Mouse (Mus musculus) MEL (cell line): ENCODE results near the gene Lep. TPM values are rescaled to one million over a fixed set of nuclear protein-coding genes. Genes with fewer than 3 reads are reported as not detected.

Experiments used
- DNase-seq: peaks from one replicate; pipeline ENCODE4 v3.0.0; 2011; ENCODE audit warnings: low read depth, low spot score
- H3K27ac ChIP-seq: 2 replicates; pipeline ENCODE4 v1.5.1; 2012; ENCODE audit warnings: low read depth, mild to moderate bottlenecking, control low read depth, low read length, moderate library complexity; ENCODE audit not compliant: control insufficient read depth
- H3K27me3 ChIP-seq, 2 experiments: fragments of 150-350 bp in 1 of 2; sonication (generic) in 1 of 2; 2 replicates each; pipeline ENCODE4 v1.6.1; 2012; ENCODE audit warnings: low read length in 2 of 2, mild to moderate bottlenecking in 2 of 2, improper control_type of control experiment in 1 of 2, moderate library complexity in 1 of 2; ENCODE audit not compliant: insufficient read depth in 2 of 2, control insufficient read depth in 1 of 2
- H3K36me3 ChIP-seq, 2 experiments: 2 replicates each; pipeline ENCODE4 v1.6.1; 2012 to 2014; ENCODE audit warnings: low read length in 2 of 2, improper control_type of control experiment in 1 of 2, inconsistent platforms in 1 of 2, mild to moderate bottlenecking in 1 of 2; ENCODE audit not compliant: insufficient read depth in 2 of 2, control insufficient read depth in 1 of 2
- H3K4me1 ChIP-seq, 2 experiments: fragments of 150-350 bp in 1 of 2; sonication (generic) in 1 of 2; 2 replicates each; pipeline ENCODE4 v1.6.1; 2012; ENCODE audit warnings: low read length in 2 of 2, improper control_type of control experiment in 1 of 2, mild to moderate bottlenecking in 1 of 2; ENCODE audit not compliant: insufficient read depth in 2 of 2, control insufficient read depth in 1 of 2
- H3K4me3 ChIP-seq, 2 experiments: fragments of 150-350 bp in 1 of 2; sonication (generic) in 1 of 2; 2 replicates each; pipeline ENCODE4 v1.5.1; 2012; ENCODE audit warnings: low read depth in 2 of 2, low read length in 2 of 2, mild to moderate bottlenecking in 2 of 2, moderate library complexity in 2 of 2, control low read depth in 1 of 2, improper control_type of control experiment in 1 of 2; ENCODE audit not compliant: control insufficient read depth in 1 of 2, insufficient read depth in 1 of 2
- H3K79me2 ChIP-seq: 2 replicates; pipeline ENCODE4 v1.6.1; 2012; ENCODE audit warnings: mild to moderate bottlenecking, low read length, moderate library complexity; ENCODE audit not compliant: control insufficient read depth, poor library complexity, insufficient read depth
- H3K9ac ChIP-seq: 2 replicates; pipeline ENCODE4 v1.6.1; 2012; ENCODE audit warnings: low read depth, mild to moderate bottlenecking, control low read depth, low read length, moderate library complexity; ENCODE audit not compliant: control insufficient read depth, poor library complexity, severe bottlenecking
- H3K9me3 ChIP-seq: fragments of 150-350 bp; sonication (generic); replicated peaks from 2 replicates; pipeline ENCODE4 v1.6.1; 2012; ENCODE audit warnings: mild to moderate bottlenecking, low read length, improper control_type of control experiment, moderate library complexity; ENCODE audit not compliant: insufficient read depth
- CHD1 ChIP-seq: IDR thresholded peaks from 2 replicates; pipeline ENCODE4 v1.6.1; 2012; ENCODE audit warnings: low read depth, mild to moderate bottlenecking, inconsistent platforms, low read length, improper control_type of control experiment
- ETS1 ChIP-seq: IDR thresholded peaks from 2 replicates; pipeline ENCODE4 v1.6.1; 2012; ENCODE audit warnings: low read depth, mild to moderate bottlenecking, inconsistent platforms, low read length, improper control_type of control experiment, moderate library complexity
- GATA1 ChIP-seq: IDR thresholded peaks from 2 replicates; pipeline ENCODE4 v1.6.1; 2011; ENCODE audit warnings: low read depth, low read length, improper control_type of control experiment
- MAFK ChIP-seq: IDR thresholded peaks from 2 replicates; pipeline ENCODE4 v1.6.1; 2011; ENCODE audit warnings: low read depth, mild to moderate bottlenecking, low read length, improper control_type of control experiment, borderline replicate concordance
- MAX ChIP-seq: IDR thresholded peaks from 2 replicates; pipeline ENCODE4 v1.6.1; 2011; ENCODE audit warnings: low read length, improper control_type of control experiment
- MAZ ChIP-seq: IDR thresholded peaks from 2 replicates; pipeline ENCODE4 v1.6.1; 2012; ENCODE audit warnings: low read depth, mild to moderate bottlenecking, inconsistent platforms, low read length, improper control_type of control experiment
- MEF2A ChIP-seq: IDR thresholded peaks from 2 replicates; pipeline ENCODE4 v1.6.1; 2014; ENCODE audit warnings: low read depth, mild to moderate bottlenecking, inconsistent platforms, low read length, improper control_type of control experiment; ENCODE audit not compliant: poor library complexity, insufficient replicate concordance, severe bottlenecking; ENCODE audit errors: extremely low read depth
- MXI1 ChIP-seq: IDR thresholded peaks from 2 replicates; pipeline ENCODE4 v1.6.1; 2011; ENCODE audit warnings: mild to moderate bottlenecking, low read depth, low read length, improper control_type of control experiment
- NRF1 ChIP-seq: IDR thresholded peaks from 2 replicates; pipeline ENCODE4 v1.6.1; 2014; ENCODE audit warnings: low read depth, mild to moderate bottlenecking, inconsistent platforms, low read length, improper control_type of control experiment, moderate library complexity; ENCODE audit not compliant: poor library complexity, insufficient read depth, severe bottlenecking
- POLR2A ChIP-seq, 2 experiments: IDR thresholded peaks; 2 replicates each; pipeline ENCODE4 v1.6.1; 2011 to 2012; ENCODE audit warnings: low read length in 2 of 2, mild to moderate bottlenecking in 2 of 2, control low read depth in 1 of 2, improper control_type of control experiment in 1 of 2, low read depth in 1 of 2, moderate library complexity in 1 of 2; ENCODE audit not compliant: control insufficient read depth in 1 of 2, insufficient read depth in 1 of 2, poor library complexity in 1 of 2
- RAD21 ChIP-seq: IDR thresholded peaks from 2 replicates; pipeline ENCODE4 v1.6.1; 2011; ENCODE audit warnings: mild to moderate bottlenecking, low read depth, low read length, improper control_type of control experiment
- SIN3A ChIP-seq: IDR thresholded peaks from 2 replicates; pipeline ENCODE4 v1.6.1; 2012; ENCODE audit warnings: low read length, improper control_type of control experiment, inconsistent platforms
- TAL1 ChIP-seq: IDR thresholded peaks from 2 replicates; pipeline ENCODE4 v1.6.1; 2012; ENCODE audit warnings: mild to moderate bottlenecking, inconsistent platforms, low read length, moderate library complexity, mixed read lengths
- TCF12 ChIP-seq: IDR thresholded peaks from 2 replicates; pipeline ENCODE4 v1.6.1; 2014; ENCODE audit warnings: low read depth, mild to moderate bottlenecking, inconsistent platforms, low read length, improper control_type of control experiment, moderate library complexity
- USF1 ChIP-seq: IDR thresholded peaks from 2 replicates; pipeline ENCODE4 v1.6.1; 2014; ENCODE audit warnings: low read depth, mild to moderate bottlenecking, inconsistent platforms, low read length, improper control_type of control experiment, moderate library complexity
- USF2 ChIP-seq, 2 experiments: IDR thresholded peaks; 2 replicates each; pipeline ENCODE4 v1.6.1; 2011 to 2012; ENCODE audit warnings: improper control_type of control experiment in 2 of 2, low read length in 2 of 2, borderline replicate concordance in 1 of 2, inconsistent platforms in 1 of 2, low read depth in 1 of 2, mild to moderate bottlenecking in 1 of 2; ENCODE audit not compliant: insufficient read depth in 1 of 2
- ZC3H11A ChIP-seq: IDR thresholded peaks from 2 replicates; pipeline ENCODE4 v1.6.1; 2012; ENCODE audit warnings: low read depth, mild to moderate bottlenecking, inconsistent platforms, low read length, improper control_type of control experiment
- ZMIZ1 ChIP-seq: IDR thresholded peaks from 2 replicates; pipeline ENCODE4 v1.6.1; 2012; ENCODE audit warnings: low read depth, mild to moderate bottlenecking, inconsistent platforms, low read length, improper control_type of control experiment, moderate library complexity
- ZNF384 ChIP-seq: IDR thresholded peaks from 2 replicates; pipeline ENCODE4 v1.6.1; 2012; ENCODE audit warnings: low read depth, mild to moderate bottlenecking, inconsistent platforms, low read length, improper control_type of control experiment
- polyA plus RNA-seq, 2 experiments: library from polyadenylated mRNA; stranded (reverse) in 1 of 2; unstranded in 1 of 2; fragments of >175 nt in 1 of 2; fragments of >200 nt in 1 of 2; gene quantifications; 2 replicates each; pipeline versions ENCODE4 v1.2.1 to v1.2.4; 2012; ENCODE audit warnings: low replicate concordance in 2 of 2, low read depth in 1 of 2; ENCODE audit not compliant: insufficient read length in 2 of 2, insufficient read depth in 1 of 2, missing spikeins in 1 of 2
- total RNA-seq: library from RNA; depleted of rRNA; stranded (reverse); fragments of 300-350 nt; gene quantifications from 2 replicates; pipeline ENCODE4 v1.2.3, GENCODE M21; 2012

Lep gene
- total and polyA plus RNA-seq, 3 experiments: not detected

- H3K79me2 ChIP-seq: no peaks in the 10 kb centered on the region
- no peaks in the 10 kb centered on the region for H3K4me1 ChIP-seq
- no peak for DNase-seq
Measured at GRCm38 (mm10) chr6:29040266-29040665, 19.8 kb upstream of the Lep start.

GRCm38 (mm10) chr6:29044029-29044428, 16.0 kb upstream of the Lep start:
- no peak for TF ChIP-seq MAZ
- TF ChIP-seq, all 39 proteins: peak for 0
- no peaks in the 10 kb centered on the region for H3K36me3 ChIP-seq
- no peaks in the 10 kb centered on the region for H3K4me1 ChIP-seq
- DNase-seq: no peak
- H3K27ac ChIP-seq: no peak overlapping the region
- no peak overlapping the region for H3K9ac ChIP-seq
- H3K79me2 ChIP-seq: no peaks in the 10 kb centered on the region
- H3K9me3 ChIP-seq: no peaks in the 10 kb centered on the region
- H3K4me3 ChIP-seq: no peak overlapping the region
- peaks cover 0 to 4% of the 10 kb centered on the region in 2 experiments; a peak in 1 of 4 replicates for H3K27me3 ChIP-seq

More at GRCm38 (mm10) chr6:29040266-29040665, 19.8 kb upstream of the Lep start:
- Histone ChIP-seq H3K36me3 (no peaks in the 10 kb centered on the region; a peak in 1 of 4 replicates), H3K9ac (no peak overlapping the region), H3K27me3 (peaks cover 0 to 6% of the 10 kb centered on the region in 2 experiments; a peak in 2 of 4 replicates), H3K9me3 (no peaks in the 10 kb centered on the region), H3K27ac (no peak overlapping the region), H3K4me3 (no peak overlapping the region)
- no peak for TF ChIP-seq USF2 (IDR thresholded peaks at IDR 0.05; ENCODE audit: borderline replicate concordance in 1 of 2, insufficient read depth in 1 of 2, low read depth in 1 of 2, low read length in 2 of 2)

- Histone ChIP-seq H3K9ac (no peak overlapping the region), H3K9me3 (no peaks in the 10 kb centered on the region), H3K36me3 (no peaks in the 10 kb centered on the region), H3K4me3 (no peak overlapping the region), H3K27me3 (peaks cover 1 to 3% of the 10 kb centered on the region in 2 experiments; a peak in 2 of 4 replicates), H3K27ac (no peak overlapping the region), H3K4me1 (no peaks in the 10 kb centered on the region), H3K79me2 (no peaks in the 10 kb centered on the region; the same call in 1 of the 2 replicates)
- TF ChIP-seq MAFK (no peak), ZNF384 (no peak), MAX (no peak), CHD1 (no peak), ZMIZ1 (no peak), USF1 (no peak), RAD21 (no peak), MXI1 (no peak), ETS1 (no peak), SIN3A (no peak), GATA1 (no peak), ZC3H11A (no peak), TAL1 (no peak), NRF1 (no peak), POLR2A (IDR thresholded peaks at IDR 0.05; ENCODE audit: control insufficient read depth in 1 of 2, insufficient read depth in 1 of 2, low read depth in 1 of 2, low read length in 2 of 2, poor library complexity in 1 of 2) (no peak), MEF2A (no peak), TCF12 (no peak)
- no peak for DNase-seq
Measured at GRCm38 (mm10) chr6:29049926-29050325, 10.1 kb upstream of the Lep start.
